Mouse (Mus musculus) hindbrain, embryonic 16.5 days (tissue): Measurements from ENCODE around the gene S100a16. TPM values are rescaled to one million over a fixed set of nuclear protein-coding genes. Genes with fewer than 3 reads are reported as not detected.
A peak's percentile ranks its signal among the peaks of the same experiment; 100 is the strongest.

Experiments used
- ATAC-seq: fragments of 200-750 bp; cut with Nextera tagmentation; 2 replicates; pipeline ENCODE4 v1.8.0; 2017; ENCODE audit warnings: moderate TSS enrichment, moderate library complexity
- H3K27ac ChIP-seq: fragments of 300-500 bp; sonication (generic); 2 replicates; pipeline ENCODE4 v1.5.1; 2014; ENCODE audit warnings: low read depth, mild to moderate bottlenecking, control low read depth, low read length, moderate library complexity
- H3K27me3 ChIP-seq: fragments of 300-500 bp; sonication (generic); replicated peaks from 2 replicates; pipeline ENCODE4 v1.6.1; 2014; ENCODE audit warnings: low read length; ENCODE audit not compliant: control insufficient read depth, insufficient read depth
- H3K36me3 ChIP-seq: fragments of 300-500 bp; sonication (generic); 2 replicates; pipeline ENCODE4 v1.6.1; 2014; ENCODE audit warnings: mild to moderate bottlenecking, low read length, moderate library complexity, mixed read lengths; ENCODE audit not compliant: control insufficient read depth, insufficient read depth
- H3K4me1 ChIP-seq: fragments of 300-500 bp; sonication (generic); 2 replicates; pipeline ENCODE4 v1.6.1; 2014; ENCODE audit warnings: low read depth, low read length; ENCODE audit not compliant: control insufficient read depth, insufficient read depth
- H3K4me2 ChIP-seq: fragments of 300-500 bp; sonication (generic); 2 replicates; pipeline ENCODE4 v1.6.1; 2014; ENCODE audit warnings: mild to moderate bottlenecking, low read length, control low read depth, moderate library complexity
- H3K4me3 ChIP-seq: fragments of 300-500 bp; sonication (generic); 2 replicates; pipeline ENCODE4 v1.5.1; 2014; ENCODE audit warnings: mild to moderate bottlenecking, low read length, control low read depth, moderate library complexity
- H3K9ac ChIP-seq: fragments of 300-500 bp; sonication (generic); 2 replicates; pipeline ENCODE4 v1.6.1; 2014; ENCODE audit warnings: low read depth, mild to moderate bottlenecking, control low read depth, low read length, moderate library complexity
- H3K9me3 ChIP-seq: fragments of 300-500 bp; sonication (generic); 2 replicates; pipeline ENCODE4 v1.6.1; 2014; ENCODE audit warnings: mild to moderate bottlenecking, low read length, moderate library complexity; ENCODE audit not compliant: control insufficient read depth
- WGBS: fragments of 180-500 bp; shearing (Covaris S2); extraction: QIAGEN DNeasy Blood & Tissue Kit; methylation state at CpG from one replicate; pipeline ENCODE4 v1.1.7; 2014; 5-methylcytosine and 5-hydroxymethylcytosine counted together
- polyA plus RNA-seq: library from polyadenylated mRNA; unstranded; fragments of >200 nt; fragmentation: Nextera tagmentation; extraction: Ambion mirVana; gene quantifications from 2 replicates; pipeline ENCODE4 v1.2.1, GENCODE M21; 2015

S100a16 gene
- polyA plus RNA-seq, 1 experiment from 2014 or later = 60.8 TPM

GRCm38 (mm10) chr3:90575320-90575719 is 38.3 kb downstream of the S100a16 start:
- Histone ChIP-seq H3K4me2 (no peak overlapping the region), H3K4me1 (no peaks in the 10 kb centered on the region), H3K27me3 (no peaks in the 10 kb centered on the region), H3K9me3 (no peaks in the 10 kb centered on the region), H3K4me3 (no peak overlapping the region), H3K9ac (no peak overlapping the region), H3K36me3 (no peaks in the 10 kb centered on the region), H3K27ac (no peak overlapping the region)
- ATAC-seq = no peak
- WGBS = 94% methylated on average over 3 of the region's 3 CpGs

GRCm38 (mm10) chr3:90576351-90577001 is 39.4 kb downstream of the S100a16 start:
- H3K27me3 ChIP-seq = no peaks in the 10 kb centered on the region
- 65% methylated on average over 10 of the region's 10 CpGs for WGBS

GRCm38 (mm10) chr3:90579433-90579832 is 42.4 kb downstream of the S100a16 start:
- Histone ChIP-seq H3K4me1 (no peaks in the 10 kb centered on the region), H3K27me3 (no peaks in the 10 kb centered on the region), H3K27ac (no peak overlapping the region), H3K4me2 (no peak overlapping the region), H3K9ac (no peak overlapping the region), H3K9me3 (no peaks in the 10 kb centered on the region), H3K36me3 (no peaks in the 10 kb centered on the region), H3K4me3 (no peak overlapping the region)
- no peak for ATAC-seq
- 83% methylated on average over 7 of the region's 7 CpGs for WGBS

More at GRCm38 (mm10) chr3:90576351-90577001, 39.4 kb downstream of the S100a16 start:
- no peak overlapping the region for H3K4me3 ChIP-seq
- no peaks in the 10 kb centered on the region for H3K9me3 ChIP-seq
- H3K9ac ChIP-seq = no peak overlapping the region
- ATAC-seq = no peak
- no peak overlapping the region for H3K4me2 ChIP-seq
- H3K4me1 ChIP-seq = no peaks in the 10 kb centered on the region
- no peaks in the 10 kb centered on the region for H3K36me3 ChIP-seq
- no peak overlapping the region for H3K27ac ChIP-seq

GRCm38 (mm10) chr3:90581141-90581540 is 44.1 kb downstream of the S100a16 start:
- H3K4me2 ChIP-seq = no peak overlapping the region
- H3K4me1 ChIP-seq = no peaks in the 10 kb centered on the region
- H3K9ac ChIP-seq = no peak overlapping the region
- no peaks in the 10 kb centered on the region for H3K9me3 ChIP-seq
- no peaks in the 10 kb centered on the region for H3K36me3 ChIP-seq
- 97% methylated on average over 5 of the region's 5 CpGs for WGBS
- H3K27me3 ChIP-seq = no peaks in the 10 kb centered on the region
- H3K4me3 ChIP-seq = no peak overlapping the region
- no peak overlapping the region for H3K27ac ChIP-seq
- ATAC-seq = no peak

GRCm38 (mm10) chr3:90582156-90582555 is 45.1 kb downstream of the S100a16 start:
- H3K27me3 ChIP-seq = no peaks in the 10 kb centered on the region
- H3K9me3 ChIP-seq = no peaks in the 10 kb centered on the region
- H3K4me3 ChIP-seq = no peak overlapping the region
- WGBS = 97% methylated on average over 1 of the region's 1 CpGs
- no peak overlapping the region for H3K4me2 ChIP-seq
- H3K4me1 ChIP-seq = no peaks in the 10 kb centered on the region
- no peak overlapping the region for H3K9ac ChIP-seq
- H3K36me3 ChIP-seq = no peaks in the 10 kb centered on the region
- H3K27ac ChIP-seq = no peak overlapping the region
- no peak for ATAC-seq

GRCm38 (mm10) chr3:90582556-90582955 is 45.5 kb downstream of the S100a16 start:
- Histone ChIP-seq H3K27ac (no peak overlapping the region), H3K4me2 (no peak overlapping the region), H3K4me3 (no peak overlapping the region), H3K27me3 (no peaks in the 10 kb centered on the region), H3K9me3 (no peaks in the 10 kb centered on the region), H3K4me1 (no peaks in the 10 kb centered on the region), H3K9ac (no peak overlapping the region), H3K36me3 (no peaks in the 10 kb centered on the region)
- ATAC-seq = no peak
- whole genome bisulfite sequencing = 91% methylated on average over 4 of the region's 4 CpGs

GRCm38 (mm10) chr3:90583893-90584292 is 46.8 kb downstream of the S100a16 start:
- H3K4me3 ChIP-seq = no peak overlapping the region
- H3K27me3 ChIP-seq = no peaks in the 10 kb centered on the region
- H3K36me3 ChIP-seq = no peaks in the 10 kb centered on the region
- H3K4me1 ChIP-seq = no peaks in the 10 kb centered on the region
- ATAC-seq = peak; percentile 59; the same call in 1 of the 2 replicates
- H3K9me3 ChIP-seq = no peaks in the 10 kb centered on the region
- no peak overlapping the region for H3K27ac ChIP-seq
- 49% methylated on average over 3 of the region's 3 CpGs for WGBS
- H3K9ac ChIP-seq = no peak overlapping the region
- no peak overlapping the region for H3K4me2 ChIP-seq

- H3K4me1 ChIP-seq = no peaks in the 10 kb centered on the region
- peak; percentile 45; the same call in 1 of the 2 replicates for ATAC-seq
- no peak overlapping the region for H3K9ac ChIP-seq
- WGBS = 28% methylated on average over 5 of the region's 5 CpGs
- H3K27ac ChIP-seq = no peak overlapping the region
- no peaks in the 10 kb centered on the region for H3K36me3 ChIP-seq
- no peak overlapping the region for H3K4me3 ChIP-seq
- no peaks in the 10 kb centered on the region for H3K9me3 ChIP-seq
- H3K4me2 ChIP-seq = no peak overlapping the region
- H3K27me3 ChIP-seq = no peaks in the 10 kb centered on the region
These were observed 48.5 kb downstream of the S100a16 start for GRCm38 (mm10) chr3:90585595-90585994.

GRCm38 (mm10) chr3:90586016-90586643 is 49.1 kb downstream of the S100a16 start:
- Histone ChIP-seq H3K9ac (no peak overlapping the region), H3K27ac (no peak overlapping the region), H3K36me3 (no peaks in the 10 kb centered on the region), H3K4me2 (no peak overlapping the region), H3K27me3 (no peaks in the 10 kb centered on the region), H3K4me3 (no peak overlapping the region), H3K9me3 (no peaks in the 10 kb centered on the region), H3K4me1 (no peaks in the 10 kb centered on the region)
- WGBS = 84% methylated on average over 15 of the region's 15 CpGs
- ATAC-seq = no peak
